Comparison of ENCODE assay signal across 12 mouse cellular contexts in the genomic region with DNA sequence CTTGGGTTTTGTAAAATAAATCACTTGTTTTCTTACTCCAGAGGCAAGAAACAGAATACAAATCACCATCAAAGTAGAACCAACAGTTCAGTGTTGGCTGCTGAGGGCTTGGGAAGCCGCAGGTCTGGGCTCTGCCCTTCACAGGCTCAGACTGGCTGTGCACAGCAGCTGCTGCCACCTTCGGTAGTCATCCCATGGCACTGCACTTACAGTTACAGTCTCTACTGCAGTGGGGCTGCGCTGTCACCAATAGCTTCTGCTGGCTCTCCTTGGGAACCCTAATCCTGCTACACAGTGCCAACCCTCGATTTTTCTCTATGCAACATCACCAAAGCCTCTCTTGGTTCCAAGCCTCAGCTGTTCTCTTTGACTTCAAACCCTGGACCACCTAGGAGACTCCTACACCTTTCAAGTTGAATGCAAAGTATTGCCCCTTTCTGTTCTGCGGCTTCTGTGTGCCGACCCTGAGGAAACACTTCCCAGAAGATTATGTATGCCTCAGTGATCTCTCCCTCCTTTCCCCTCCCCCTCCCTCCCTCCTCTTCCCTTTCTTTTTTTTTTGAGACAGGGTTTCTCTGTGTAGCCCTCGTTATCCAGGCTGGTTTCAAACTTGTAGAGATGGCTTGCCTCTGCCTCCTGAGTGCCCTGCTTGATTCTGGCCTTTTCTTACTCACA. TPM values are rescaled to one million over a fixed set of nuclear protein-coding genes. Genes with fewer than 3 reads are reported as not detected.
DNase-seq lines count a peak whose midpoint lies in the region; ATAC-seq lines count a peak whose summit lies in the region.
"Had no signal": no experiment of that assay in that cellular context is flagged by ENCODE, and none has a peak within 500 bp of the region (broad histone marks: within the 10 kb centered on the region; RNA-seq: fewer than 3 reads in every experiment).

No protein-coding gene starts in this region.

- DNase-seq in heart, adult 11 months, result peak; percentile 64
- no peak for DNase-seq in heart, postnatal 36 days
- DNase-seq in forebrain, embryonic 10.5 days (ENCODE audit: extremely low spot score, low spot score), result peak; percentile 20
- DNase-seq in adrenal gland, adult 18-20 months (ENCODE audit: low spot score in 2 of 2), result no peak
- DNase-seq in kidney, adult 11 months, result no peak
- DNase-seq: adrenal gland, postnatal 36 days; cerebellum, adult 11 months; gastrocnemius, postnatal 25 days; lung, adult 2 months had no signal

- H3K9ac ChIP-seq in hindbrain, embryonic 16.5 days (ENCODE audit: low read depth, low read length), result no peak overlapping the region
- 0 out of 2 replicates have a peak overlapping the region, but pooled peaks have one; percentile 12 for H3K9ac ChIP-seq in neural tube, embryonic 13.5 days

- H3K9me3 ChIP-seq in forebrain, embryonic 10.5 days, result no peaks in the 10 kb centered on the region
- no peaks in the 10 kb centered on the region for H3K9me3 ChIP-seq in hindbrain, embryonic 16.5 days (ENCODE audit: control insufficient read depth, low read length)
- H3K9me3 ChIP-seq in neural tube, embryonic 13.5 days, result no peaks in the 10 kb centered on the region

- peaks cover 27% of the 10 kb centered on the region for H3K4me1 ChIP-seq in forebrain, embryonic 10.5 days
- H3K4me1 ChIP-seq in hindbrain, embryonic 16.5 days (ENCODE audit: control insufficient read depth, insufficient read depth, low read depth, low read length), result peaks cover 2% of the 10 kb centered on the region; the same call in 1 of the 2 replicates
- H3K4me1 ChIP-seq in neural tube, embryonic 13.5 days (replicated peaks), result peaks cover 16% of the 10 kb centered on the region

- intact Hi-C loops in heart, postnatal 36 days (cut with DNase I), result no loop called here

- H3K4me2 ChIP-seq in hindbrain, embryonic 16.5 days (ENCODE audit: low read length), result no peak overlapping the region
- no peak overlapping the region for H3K4me2 ChIP-seq in neural tube, embryonic 13.5 days

- peaks cover 51% of the 10 kb centered on the region for H3K36me3 ChIP-seq in forebrain, embryonic 10.5 days (replicated peaks)
- peaks cover 6% of the 10 kb centered on the region; the same call in 1 of the 2 replicates for H3K36me3 ChIP-seq in hindbrain, embryonic 16.5 days (ENCODE audit: control insufficient read depth, insufficient read depth, low read length)
- peaks cover 46% of the 10 kb centered on the region for H3K36me3 ChIP-seq in neural tube, embryonic 13.5 days

- no peaks in the 10 kb centered on the region for H3K27me3 ChIP-seq in forebrain, embryonic 10.5 days (ENCODE audit: poor library complexity, severe bottlenecking)
- no peaks in the 10 kb centered on the region for H3K27me3 ChIP-seq in hindbrain, embryonic 16.5 days (replicated peaks; ENCODE audit: control insufficient read depth, insufficient read depth, low read length)
- H3K27me3 ChIP-seq in neural tube, embryonic 13.5 days, result no peaks in the 10 kb centered on the region

- no peak overlapping the region for H3K4me3 ChIP-seq in forebrain, embryonic 10.5 days
- no peak overlapping the region for H3K4me3 ChIP-seq in hindbrain, embryonic 16.5 days (ENCODE audit: low read length)
- H3K4me3 ChIP-seq in neural tube, embryonic 13.5 days, result no peak overlapping the region

- H3K27ac ChIP-seq in forebrain, embryonic 10.5 days, result peak overlapping the region; percentile 74
- peak overlapping the region; percentile 16; the same call in 1 of the 2 replicates for H3K27ac ChIP-seq in hindbrain, embryonic 16.5 days (ENCODE audit: low read depth, low read length)
- peak overlapping the region; percentile 28; the same call in 1 of the 2 replicates for H3K27ac ChIP-seq in neural tube, embryonic 13.5 days (replicated peaks)

- WGBS in forebrain, embryonic 10.5 days, result 30% methylated on average over 7 of the region's 7 CpGs
- WGBS in hindbrain, embryonic 16.5 days, result 29% methylated on average over 7 of the region's 7 CpGs
- 27% methylated on average over 7 of the region's 7 CpGs for WGBS in neural tube, embryonic 13.5 days

- ATAC-seq in hindbrain, embryonic 16.5 days, result peak; percentile 76
- ATAC-seq in neural tube, embryonic 13.5 days (ENCODE audit: low read depth), result no peak
- no peak for ATAC-seq in erythroblast, adult 5-6 weeks (replicated peaks; ENCODE audit: low FRiP score, poor library complexity, severe bottlenecking)

RNA-seq across cellular contexts. Expression of gene Ttc28, which starts 17.6 kb away (rescaled TPM):
- total RNA-seq in heart, postnatal 36 days (2021), result 10 to 100 TPM; 13.5 to 15.3 TPM
- 9.7 and 9.8 TPM in 2 replicates for polyA plus RNA-seq in forebrain, embryonic 10.5 days (2016; fragmentation: Nextera tagmentation; extraction: Ambion mirVana)
- polyA plus RNA-seq in hindbrain, embryonic 16.5 days (2015; fragmentation: Nextera tagmentation; extraction: Ambion mirVana), result 14.5 and 16.8 TPM in 2 replicates
- polyA plus RNA-seq in neural tube, embryonic 13.5 days (2015; fragmentation: Nextera tagmentation; extraction: Ambion mirVana), result 18.7 and 22.1 TPM in 2 replicates
- total RNA-seq in adrenal gland, adult 18-20 months (2021), result 10 to 100 TPM; 15.4 to 20.2 TPM
- 0.63 and 2.5 TPM in 2 replicates for total RNA-seq in erythroblast, adult 5-6 weeks (2015; ENCODE audit: low replicate concordance)
- total RNA-seq in erythroblast, adult 5-6 weeks (2017; ENCODE audit: low replicate concordance), result 0.51 and 1.5 TPM in 2 replicates

RNA-seq across cellular contexts. Expression of gene Chek2, which starts 57.5 kb away (rescaled TPM):
- total RNA-seq in heart, postnatal 36 days (2021), result 1 to 10 TPM; 3.3 to 3.4 TPM
- 47.5 and 51.5 TPM in 2 replicates for polyA plus RNA-seq in forebrain, embryonic 10.5 days (2016; fragmentation: Nextera tagmentation; extraction: Ambion mirVana)
- polyA plus RNA-seq in hindbrain, embryonic 16.5 days (2015; fragmentation: Nextera tagmentation; extraction: Ambion mirVana), result 6.2 and 7.4 TPM in 2 replicates
- polyA plus RNA-seq in neural tube, embryonic 13.5 days (2015; fragmentation: Nextera tagmentation; extraction: Ambion mirVana), result 5.4 and 7.2 TPM in 2 replicates
- 1 to 10 TPM; 1.9 to 2.6 TPM for total RNA-seq in adrenal gland, adult 18-20 months (2021)
- total RNA-seq in erythroblast, adult 5-6 weeks (2015; ENCODE audit: low replicate concordance), result 70.4 and 71.9 TPM in 2 replicates
- total RNA-seq in erythroblast, adult 5-6 weeks (2017; ENCODE audit: low replicate concordance), result 86.9 and 122 TPM in 2 replicates

RNA-seq across cellular contexts. Expression of gene Hscb, which starts 57.7 kb away (rescaled TPM):
- total RNA-seq in heart, postnatal 36 days (2021), result 10 to 100 TPM; 18.2 to 20.7 TPM
- polyA plus RNA-seq in forebrain, embryonic 10.5 days (2016; fragmentation: Nextera tagmentation; extraction: Ambion mirVana), result 27.5 and 29.9 TPM in 2 replicates
- polyA plus RNA-seq in hindbrain, embryonic 16.5 days (2015; fragmentation: Nextera tagmentation; extraction: Ambion mirVana), result 10.0 and 10.3 TPM in 2 replicates
- 11.0 and 16.5 TPM in 2 replicates for polyA plus RNA-seq in neural tube, embryonic 13.5 days (2015; fragmentation: Nextera tagmentation; extraction: Ambion mirVana)
- total RNA-seq in adrenal gland, adult 18-20 months (2021), result 10 to 100 TPM; 13.9 to 14.9 TPM
- 121 and 159 TPM in 2 replicates for total RNA-seq in erythroblast, adult 5-6 weeks (2015; ENCODE audit: low replicate concordance)
- 133 and 153 TPM in 2 replicates for total RNA-seq in erythroblast, adult 5-6 weeks (2017; ENCODE audit: low replicate concordance)

Comparison
In these comparisons a context has a peak if more than half of its experiments do, and no peak if none do; other contexts are left out.
1. DNase-seq: peak in heart, adult 11 months (single experiment) and forebrain, embryonic 10.5 days (single experiment); none in heart, postnatal 36 days (0 of 2), adrenal gland, adult 18-20 months (0 of 2) and kidney, adult 11 months (single experiment).
2. H3K27ac ChIP-seq: peak in every context shown above with its lines; median percentile 74 in forebrain, embryonic 10.5 days; 28 in neural tube, embryonic 13.5 days; 16 in hindbrain, embryonic 16.5 days.
3. RNA of gene Ttc28, which starts 17.6 kb away (total RNA-seq): 15.4 to 20.2 TPM in adrenal gland, adult 18-20 months and 13.5 to 15.3 TPM in heart, postnatal 36 days; 0.51 to 2.5 TPM in erythroblast, adult 5-6 weeks; every median in the first group is over 4 times any median in the second.
4. RNA of gene Chek2, which starts 57.5 kb away (total RNA-seq): 70.4 to 122 TPM in erythroblast, adult 5-6 weeks; 3.3 to 3.4 TPM in heart, postnatal 36 days and 1.9 to 2.6 TPM in adrenal gland, adult 18-20 months; every median in the first group is over 10 times any median in the second.
5. RNA of gene Hscb, which starts 57.7 kb away (total RNA-seq): 121 to 159 TPM in erythroblast, adult 5-6 weeks; 18.2 to 20.7 TPM in heart, postnatal 36 days and 13.9 to 14.9 TPM in adrenal gland, adult 18-20 months; every median in the first group is over 4 times any median in the second.